Mouse (Mus musculus) CD4-positive, CD25-positive, alpha-beta regulatory T cell, adult 2 months (primary cell): ENCODE measurements around the gene Gm3893.
"Not testable (repeated sequence)": the region's sequence is repeated elsewhere in the genome, so short reads cannot be mapped to it uniquely, and the experiment has no call there.

Experiments
- DNase-seq: peaks from one replicate; pipeline ENCODE4 v3.0.0-alpha.2; 2012; ENCODE audit warnings: low read depth, low spot score

The Gm3893 gene

GRCm38 (mm10) chr4:42090907-42091306, at the start of gene Gm3893:
Gm3893 (plus strand) TSS chr4:42091207.
- not testable (repeated sequence) for DNase-seq

GRCm38 (mm10) chr4:42114517-42114916, 23.5 kb downstream of the Gm3893 start, which contains the start of gene Gm13304:
Gm13304 (plus strand) TSS chr4:42114817.
- DNase-seq, result not testable (repeated sequence)
